Mouse (Mus musculus) lung, postnatal 0 days (tissue): ENCODE results near the gene Fcrl5. TPM values are rescaled to one million over a fixed set of nuclear protein-coding genes. Genes with fewer than 3 reads are reported as not detected.

Source experiments
- ATAC-seq: fragments of 200-750 bp; cut with Nextera tagmentation; 2 replicates; pipeline ENCODE4 v1.8.0; 2017; ENCODE audit warnings: moderate library complexity
- DNase-seq: peaks from one replicate; pipeline ENCODE4 v3.0.0-alpha.2; 2016; ENCODE audit warnings: low spot score
- H3K27ac ChIP-seq: fragments of 300-500 bp; sonication (generic); 2 replicates; pipeline ENCODE4 v1.5.1; 2014; ENCODE audit warnings: antibody characterized with exemption, mild to moderate bottlenecking, low read length, mixed read lengths
- H3K27me3 ChIP-seq: fragments of 300-500 bp; sonication (generic); replicated peaks from 2 replicates; pipeline ENCODE4 v1.6.1; 2014; ENCODE audit warnings: low read length, mixed read lengths; ENCODE audit not compliant: insufficient read depth
- H3K36me3 ChIP-seq: fragments of 300-500 bp; sonication (generic); 2 replicates; pipeline ENCODE4 v1.6.1; 2014; ENCODE audit warnings: low read length, mixed read lengths; ENCODE audit not compliant: insufficient read depth
- H3K4me1 ChIP-seq: fragments of 300-500 bp; sonication (generic); 2 replicates; pipeline ENCODE4 v1.6.1; 2014; ENCODE audit warnings: antibody characterized with exemption, low read depth, low read length, mixed read lengths; ENCODE audit not compliant: insufficient read depth
- H3K4me2 ChIP-seq: fragments of 300-500 bp; sonication (generic); replicated peaks from 2 replicates; pipeline ENCODE4 v1.6.1; 2014; ENCODE audit warnings: low read depth, mild to moderate bottlenecking, low read length, moderate library complexity, mixed read lengths
- H3K4me3 ChIP-seq: fragments of 300-500 bp; sonication (generic); 2 replicates; pipeline ENCODE4 v1.5.1; 2014; ENCODE audit warnings: low read depth, low read length
- H3K9ac ChIP-seq: fragments of 300-500 bp; sonication (generic); replicated peaks from 2 replicates; pipeline ENCODE4 v1.6.1; 2014; ENCODE audit warnings: low read depth, mild to moderate bottlenecking
- H3K9me3 ChIP-seq: fragments of 300-500 bp; sonication (generic); 2 replicates; pipeline ENCODE4 v1.6.1; 2016; ENCODE audit warnings: low read length, mixed read lengths
- CTCF ChIP-seq: IDR thresholded peaks from 2 replicates; pipeline ENCODE4 v1.5.1; 2016; ENCODE audit warnings: antibody characterized with exemption, mild to moderate bottlenecking
- EP300 ChIP-seq: IDR thresholded peaks from 2 replicates; pipeline ENCODE4 v1.6.1; 2016; ENCODE audit warnings: antibody characterized with exemption, mild to moderate bottlenecking, control low read depth
- WGBS: fragments of 180-500 bp; shearing (Covaris S2); extraction: QIAGEN DNeasy Blood & Tissue Kit; methylation state at CpG from one replicate; pipeline ENCODE4 v1.1.7; 2014; 5-methylcytosine and 5-hydroxymethylcytosine counted together
- polyA plus RNA-seq: library from polyadenylated mRNA; unstranded; fragments of >200 nt; fragmentation: Nextera tagmentation; extraction: Ambion mirVana; gene quantifications from 2 replicates; pipeline ENCODE4 v1.2.1, GENCODE M21; 2015

The Fcrl5 gene
- polyA plus RNA-seq, 1 experiment from 2014 or later, result not detected

DNA sequence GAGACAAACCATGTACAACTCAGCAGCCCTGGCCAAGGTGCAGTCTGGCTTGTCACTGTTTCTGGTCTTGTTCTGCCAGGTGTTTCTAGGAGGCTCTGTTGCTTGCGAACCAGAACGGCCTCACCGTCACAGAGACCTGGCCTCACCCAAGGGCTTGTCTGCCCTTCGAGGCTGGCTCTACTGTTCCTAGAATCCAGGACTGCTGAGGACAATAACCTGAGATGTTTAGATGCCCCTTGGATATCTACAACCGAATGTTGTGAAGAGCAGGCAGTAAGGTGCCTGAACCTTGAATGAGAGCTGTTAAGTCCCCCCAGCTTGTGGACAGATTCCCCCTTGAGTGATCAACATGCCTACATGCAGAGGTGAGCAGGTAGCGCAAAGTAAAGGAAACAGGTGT, 67.2 kb downstream of the Fcrl5 start:
- no peak for ATAC-seq
- 86% methylated on average over 6 of the region's 6 CpGs for WGBS

DNA sequence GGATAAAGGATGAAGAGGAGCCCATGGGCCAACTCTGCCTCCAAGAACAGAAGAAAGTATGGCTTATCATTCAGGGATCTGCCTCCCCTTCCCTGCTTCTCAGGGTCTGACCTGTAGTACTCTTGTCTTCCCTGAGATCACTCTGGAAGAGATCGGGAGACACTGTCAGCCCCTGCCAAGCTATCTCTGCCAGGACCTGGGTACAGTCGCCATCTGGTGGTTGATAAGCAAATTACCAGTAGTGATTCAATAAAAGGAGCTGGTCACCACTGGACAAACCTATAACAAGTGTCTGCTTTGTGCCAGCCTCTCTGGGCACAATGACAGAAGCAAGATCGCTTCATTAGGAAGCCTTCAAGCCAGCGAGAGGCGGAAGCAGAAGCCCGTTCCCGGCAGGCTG, 68.8 kb downstream of the Fcrl5 start:
- peaks cover 4% of the 10 kb centered on the region; the same call in 1 of the 2 replicates for H3K4me1 ChIP-seq
- ATAC-seq (peak; percentile 26; the same call in 1 of the 2 replicates), DNase-seq (peak; percentile 81)
- no peaks in the 10 kb centered on the region for H3K27me3 ChIP-seq
- no peaks in the 10 kb centered on the region for H3K36me3 ChIP-seq
- TF ChIP-seq CTCF, result peak; percentile 82
- no peak for TF ChIP-seq EP300
- 25% methylated on average over 7 of the region's 7 CpGs for WGBS
- peak overlapping the region; percentile 26; the same call in 1 of the 2 replicates for H3K27ac ChIP-seq
- H3K4me3 ChIP-seq, result no peak overlapping the region
- no peak overlapping the region for H3K4me2 ChIP-seq
- no peak overlapping the region for H3K9ac ChIP-seq
- H3K9me3 ChIP-seq, result no peaks in the 10 kb centered on the region

More for the DNA sequence above, 67.2 kb downstream of the Fcrl5 start:
- Histone ChIP-seq H3K27ac (no peak overlapping the region), H3K9me3 (no peaks in the 10 kb centered on the region), H3K27me3 (no peaks in the 10 kb centered on the region), H3K36me3 (no peaks in the 10 kb centered on the region), H3K4me3 (no peak overlapping the region), H3K4me1 (no peaks in the 10 kb centered on the region), H3K9ac (no peak overlapping the region), H3K4me2 (no peak overlapping the region)
- DNase-seq, result no peak
- TF ChIP-seq EP300 (no peak), CTCF (no peak)

DNA sequence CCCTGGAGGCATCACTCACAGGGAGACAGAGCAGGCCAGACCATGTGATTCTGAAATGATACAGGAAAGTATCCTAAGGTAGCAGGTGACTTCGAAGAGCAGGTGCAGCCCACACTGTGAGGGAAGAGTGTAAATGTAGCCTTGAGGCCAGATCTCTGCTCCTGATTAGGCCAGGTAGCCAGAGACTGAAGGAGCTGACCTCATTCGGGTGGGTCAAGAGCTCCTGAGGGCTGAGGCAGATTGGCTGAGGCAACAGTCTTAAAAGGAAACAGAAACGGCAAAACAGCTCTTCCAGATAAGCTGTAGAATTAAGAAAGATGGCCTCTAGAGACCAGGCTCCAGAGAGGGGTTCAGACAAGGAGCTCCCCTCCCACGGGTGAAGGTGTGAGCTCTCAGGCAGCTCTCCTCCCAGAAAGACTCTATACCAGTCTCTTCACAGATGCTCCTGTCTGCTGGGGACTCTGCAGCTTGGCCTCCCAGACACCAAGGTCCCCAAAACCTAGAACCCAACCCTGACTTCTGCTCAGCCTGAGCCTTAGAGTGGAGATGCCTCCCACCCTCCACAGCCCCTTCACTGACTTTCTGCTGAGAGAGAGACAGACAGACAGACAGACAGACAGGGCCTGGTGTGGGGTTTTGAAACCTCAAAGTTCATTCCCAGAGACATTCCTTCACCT, 69.3 kb downstream of the Fcrl5 start:
- Histone ChIP-seq H3K9me3 (no peaks in the 10 kb centered on the region), H3K4me2 (no peak overlapping the region), H3K36me3 (no peaks in the 10 kb centered on the region), H3K27me3 (no peaks in the 10 kb centered on the region), H3K9ac (no peak overlapping the region), H3K4me3 (no peak overlapping the region), H3K4me1 (peaks cover 4% of the 10 kb centered on the region; the same call in 1 of the 2 replicates), H3K27ac (peak overlapping the region; percentile 26; the same call in 1 of the 2 replicates)
- WGBS, result 26% methylated on average over 4 of the region's 4 CpGs
- ATAC-seq, result peak; percentile 68
- peak; percentile 75 for DNase-seq
- TF ChIP-seq CTCF, result no peak
- TF ChIP-seq EP300, result no peak

DNA sequence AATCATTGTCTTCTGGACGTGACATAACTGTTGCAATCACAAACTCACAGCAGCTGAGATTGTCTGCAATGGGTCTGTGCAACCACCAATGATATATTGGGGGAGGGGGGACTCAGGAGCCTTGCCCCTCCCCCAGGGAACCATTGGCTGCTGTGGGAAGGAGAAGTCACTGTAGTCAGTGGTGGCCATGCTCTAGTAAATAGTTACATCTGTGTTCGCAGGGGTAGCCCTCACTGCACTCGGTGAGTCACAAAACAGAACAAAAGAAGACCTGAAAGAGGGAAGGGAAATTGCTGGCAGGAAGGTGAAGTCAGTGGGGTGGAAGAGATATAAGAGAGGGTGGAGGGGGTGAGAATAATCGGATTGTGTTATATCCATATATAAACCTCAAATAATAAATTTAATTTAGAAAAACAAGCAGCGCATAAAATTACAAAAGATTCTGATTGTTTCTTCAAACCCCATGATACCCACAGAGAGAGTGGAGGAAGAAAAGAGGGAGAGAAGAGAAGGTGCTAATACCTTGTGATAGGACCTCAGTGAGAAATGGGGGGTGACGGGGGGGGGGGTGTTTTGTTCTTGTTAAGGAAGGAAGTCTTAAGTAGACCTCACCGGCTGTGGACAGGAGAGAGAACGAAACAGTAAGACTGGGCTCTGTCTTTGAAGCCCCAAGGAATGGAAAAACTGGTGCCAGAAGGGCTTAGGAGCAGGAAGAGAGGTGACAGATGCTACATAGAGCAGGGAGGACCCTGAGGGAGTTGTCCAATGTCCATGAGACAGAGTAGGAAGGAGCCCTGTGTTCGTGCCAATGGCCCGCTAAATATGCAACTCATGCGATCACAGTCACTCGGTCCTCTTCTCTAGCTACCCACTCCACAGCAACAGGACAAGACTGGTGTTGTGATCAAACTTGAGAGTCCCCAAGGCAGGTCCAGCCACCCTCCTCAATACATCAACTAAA, 71.2 kb downstream of the Fcrl5 start:
- no peak overlapping the region for H3K27ac ChIP-seq
- H3K9ac ChIP-seq, result no peak overlapping the region
- H3K27me3 ChIP-seq, result no peaks in the 10 kb centered on the region
- no peak overlapping the region for H3K4me3 ChIP-seq
- TF ChIP-seq EP300 (no peak), CTCF (no peak)
- no peak for ATAC-seq
- H3K4me1 ChIP-seq, result peaks cover 4% of the 10 kb centered on the region; the same call in 1 of the 2 replicates
- WGBS, result 63% methylated on average over 12 of the region's 12 CpGs
- H3K36me3 ChIP-seq, result no peaks in the 10 kb centered on the region
- DNase-seq, result no peak
- no peak overlapping the region for H3K4me2 ChIP-seq
- no peaks in the 10 kb centered on the region for H3K9me3 ChIP-seq

DNA sequence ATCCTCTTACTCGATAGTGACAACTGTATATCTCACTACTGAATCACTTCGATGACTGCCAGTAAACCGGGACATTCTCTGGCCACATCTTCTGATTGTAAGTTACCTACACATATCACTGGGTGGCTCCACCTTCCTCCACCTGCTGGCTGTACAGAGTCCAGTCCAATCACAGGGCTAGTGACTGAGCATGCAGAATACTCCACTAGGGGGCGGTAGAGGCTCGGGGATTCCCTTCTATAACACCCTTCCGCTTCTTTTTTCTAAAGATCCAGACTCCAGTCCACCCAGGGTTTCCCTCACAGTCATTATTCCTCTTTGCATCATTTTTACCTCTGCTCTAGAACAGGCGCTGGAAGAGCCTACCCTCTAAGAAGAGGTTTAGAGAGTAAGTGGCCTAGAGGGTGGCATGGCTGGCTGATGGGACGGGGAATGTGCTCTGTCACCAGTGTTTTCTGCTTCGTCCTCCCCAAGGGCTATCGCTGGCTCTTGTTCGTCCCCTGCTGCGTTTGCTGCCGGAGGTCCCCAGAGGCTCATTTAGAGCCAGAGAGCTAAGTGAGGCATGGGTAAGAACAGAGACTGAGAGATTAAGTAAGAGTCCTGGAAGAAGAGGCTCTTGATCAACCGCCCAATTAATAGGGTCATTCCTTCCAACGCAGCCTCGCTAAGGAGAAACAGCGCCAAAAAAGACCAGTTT, 72.8 kb downstream of the Fcrl5 start:
- 28% methylated on average over 17 of the region's 17 CpGs for WGBS
- no peak overlapping the region for H3K4me2 ChIP-seq

More for the DNA sequence above, 72.8 kb downstream of the Fcrl5 start:
- no peaks in the 10 kb centered on the region for H3K27me3 ChIP-seq
- peak; percentile 95 for DNase-seq
- no peak overlapping the region for H3K27ac ChIP-seq
- no peak overlapping the region for H3K9ac ChIP-seq
- H3K4me1 ChIP-seq, result peaks cover 7% of the 10 kb centered on the region; the same call in 1 of the 2 replicates
- H3K4me3 ChIP-seq, result no peak overlapping the region
- no peaks in the 10 kb centered on the region for H3K9me3 ChIP-seq
- ATAC-seq, result peak; percentile 81
- no peaks in the 10 kb centered on the region for H3K36me3 ChIP-seq
- TF ChIP-seq EP300, result no peak
- peak; percentile 99 for TF ChIP-seq CTCF
